Mouse (Mus musculus) inflammation-experienced regulatory T-cells (primary cell): ENCODE data around the gene Serpinb6b. TPM values are rescaled to one million over a fixed set of nuclear protein-coding genes. Genes with fewer than 3 reads are reported as not detected.

Source experiments
- polyA plus RNA-seq, 2 experiments: library from polyadenylated mRNA; unstranded; fragments of 100-300 nt; shearing (Covaris generic); gene quantifications; one replicate each; pipeline ENCODE4 v1.2.1; 2017

Serpinb6b gene
- 10 to 100 TPM in 1 of 2 experiments, 1 to 10 TPM in 1; 6.8 to 19.9 TPM for polyA plus RNA-seq

DNA sequence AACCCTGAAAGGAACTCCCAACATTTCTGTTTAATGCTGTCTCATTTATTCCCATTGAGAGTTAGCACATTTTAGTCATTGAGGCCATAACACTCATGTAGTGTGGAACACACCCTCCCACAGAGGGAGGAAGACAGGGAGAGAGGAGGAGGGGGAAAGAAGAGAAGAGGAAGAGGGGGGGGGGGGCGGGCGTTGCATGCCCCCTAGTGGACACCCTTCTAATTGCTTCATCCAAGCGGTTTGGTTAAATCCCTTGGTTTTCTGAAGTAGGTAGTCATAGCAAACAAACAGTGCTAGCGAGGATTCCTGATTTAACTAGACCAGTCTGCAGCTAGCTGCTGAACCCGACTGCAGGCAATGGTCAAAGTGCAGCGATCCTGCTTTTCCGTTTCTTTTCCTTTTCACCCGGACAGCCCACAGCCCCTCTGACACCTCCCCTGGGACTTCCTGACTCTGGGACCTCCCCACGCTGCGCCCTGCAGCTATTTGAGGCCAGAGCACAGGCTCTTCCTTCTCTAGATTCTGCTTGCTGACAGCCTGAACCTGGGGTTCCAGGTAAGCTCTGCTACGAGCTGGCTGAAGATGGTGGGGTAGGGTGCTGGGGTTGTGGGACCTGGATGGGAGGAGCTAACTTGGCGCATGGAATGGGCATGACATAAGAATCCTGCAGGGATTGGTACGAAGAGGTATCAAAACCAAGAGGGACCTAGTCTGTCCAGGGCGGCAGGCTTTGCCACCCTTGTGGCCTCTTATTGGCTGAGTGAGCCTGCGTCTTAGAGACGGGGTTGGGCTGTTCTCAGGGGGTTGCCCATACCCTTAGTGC lies at the start of gene Serpinb6b:
Gene Serpinb6b (plus strand): TSS at position 221 of the 823 bp plus-strand sequence.

DNA sequence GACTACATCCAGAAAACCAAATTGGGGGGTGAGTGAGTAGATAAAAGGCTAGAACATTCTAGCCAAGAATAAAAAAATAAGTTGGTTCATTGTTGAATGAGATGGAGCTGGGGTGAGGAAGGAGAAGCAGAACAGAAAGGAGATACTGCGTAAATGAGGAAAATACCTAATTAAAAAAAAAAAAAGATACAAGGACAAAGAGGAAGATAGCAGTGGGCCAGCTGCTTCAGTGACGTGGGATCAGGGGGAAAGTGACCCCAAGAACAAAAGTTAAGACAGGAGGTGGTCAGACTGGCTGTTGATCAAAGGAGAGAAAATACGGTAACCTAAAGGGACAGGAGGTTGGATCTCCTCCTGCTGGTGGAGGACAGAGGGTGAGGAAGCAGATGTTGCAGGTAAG lies 37.9 kb downstream of the Serpinb6b start, which contains the start of gene Serpinb9:
Gene Serpinb9 (plus strand): TSS at position 301 of the 400 bp plus-strand sequence.

DNA sequence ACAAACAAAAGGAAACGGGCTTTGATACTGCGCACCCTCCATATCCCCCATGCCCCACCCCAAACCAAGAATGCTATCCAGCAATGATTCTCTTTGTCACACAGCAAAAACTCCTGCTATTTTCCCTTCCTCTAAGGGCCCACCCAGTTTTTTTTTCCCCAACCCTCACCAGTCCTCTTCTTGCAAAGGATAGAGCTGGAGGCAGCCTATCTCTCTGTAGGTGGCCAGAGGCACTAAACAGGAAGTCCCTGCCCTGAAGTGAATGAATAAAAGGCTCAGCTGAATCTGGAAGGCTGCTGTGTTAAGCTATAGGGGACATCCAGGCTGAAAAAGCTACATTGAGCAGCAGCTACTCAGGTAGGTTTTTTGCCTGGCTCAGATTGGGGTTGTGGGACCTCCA lies 62.2 kb downstream of the Serpinb6b start, which contains the start of gene Serpinb9b:
Gene Serpinb9b (plus strand): TSS at position 173 of the 400 bp plus-strand sequence.

Other genes with a start within 250 kb of the Serpinb6b start
- gene Mylk4, start 181.3 kb upstream of the Serpinb6b start, polyA plus RNA-seq, result under 1 TPM; 0.10 to 0.33 TPM
- 10 to 100 TPM; 80.1 to 88.9 TPM for gene Wrnip1, start 163.2 kb upstream of the Serpinb6b start, polyA plus RNA-seq
- gene D930007J09Rik, start 162.4 kb upstream of the Serpinb6b start, polyA plus RNA-seq, result not detected
- gene Serpinb1a, start 114.0 kb upstream of the Serpinb6b start, polyA plus RNA-seq, result 10 to 100 TPM in 1 of 2 experiments, 1 to 10 TPM in 1; 3.9 to 14.4 TPM
- under 1 TPM in 1 of 2 experiments, not detected in 1; 0.56 TPM for gene Serpinb1c, start 67.0 kb upstream of the Serpinb6b start, polyA plus RNA-seq
- 10 to 100 TPM; 18.8 to 24.9 TPM for gene Serpinb9, start 38.0 kb downstream of the Serpinb6b start, polyA plus RNA-seq
- under 1 TPM; 0.37 to 0.91 TPM for gene Serpinb9b, start 62.2 kb downstream of the Serpinb6b start, polyA plus RNA-seq
- not detected for gene Serpinb1b, start 113.4 kb downstream of the Serpinb6b start, polyA plus RNA-seq
- 1 to 10 TPM in 1 of 2 experiments, under 1 TPM in 1; 0.14 to 1.9 TPM for gene Serpinb9c, start 194.5 kb downstream of the Serpinb6b start, polyA plus RNA-seq
- gene Serpinb9d, start 227.8 kb downstream of the Serpinb6b start, polyA plus RNA-seq, result under 1 TPM in 1 of 2 experiments, not detected in 1; 0.49 TPM